Mouse (Mus musculus): Measurements from ENCODE around the gene Adgrg5.

- no peak for TF ChIP-seq CTCF (IDR thresholded peaks at IDR 0.05; ENCODE audit: extremely low read depth, insufficient read depth, low read length)
- TF ChIP-seq POLR2A (IDR thresholded peaks at IDR 0.05; ENCODE audit: extremely low read depth, insufficient read depth, low read length): no peak
These were observed 50.3 kb downstream of the Adgrg5 start for GRCm38 (mm10) chr8:94973786-94974185.
